Mouse (Mus musculus) erythroblast, adult 5-6 weeks (primary cell): ENCODE results near the gene Stmnd1. TPM values are rescaled to one million over a fixed set of nuclear protein-coding genes. Genes with fewer than 3 reads are reported as not detected.
"Not testable (repeated sequence)": the region's sequence is repeated elsewhere in the genome, so short reads cannot be mapped to it uniquely, and the experiment has no call there.

Source experiments
- ATAC-seq: replicated peaks from 2 replicates; pipeline ENCODE4 v1.8.0; 2016; ENCODE audit warnings: moderate number of reproducible peaks, mild to moderate bottlenecking, moderate TSS enrichment, inconsistent platforms; ENCODE audit not compliant: poor library complexity, low FRiP score, severe bottlenecking
- total RNA-seq, 2 experiments: library from RNA; stranded (forward) in 1 of 2; stranded (reverse) in 1 of 2; fragments of 150-400 nt in 1 of 2; fragments of 200-764, 138-1000 nt in 1 of 2; gene quantifications; 2 replicates each; pipeline versions ENCODE4 v1.2.3 to v1.2.4; 2015 to 2017; ENCODE audit warnings: low replicate concordance in 2 of 2

Gene Stmnd1
- total RNA-seq (2015; ENCODE audit: low replicate concordance) (not detected in 2 replicates), total RNA-seq (2017; ENCODE audit: low replicate concordance) (not detected in 2 replicates)

GRCm38 (mm10) chr13:46273453-46274110 is at the start of gene Stmnd1:
Stmnd1 (plus strand) TSS chr13:46273721.
- ATAC-seq = no peak

- no peak for ATAC-seq
These were observed 46.6 kb upstream of the Stmnd1 start for GRCm38 (mm10) chr13:46226956-46227355.

GRCm38 (mm10) chr13:46227486-46227885 is 46.0 kb upstream of the Stmnd1 start:
- ATAC-seq = no peak

- not testable (repeated sequence) for ATAC-seq
These were observed 44.8 kb upstream of the Stmnd1 start for GRCm38 (mm10) chr13:46228750-46229149.

GRCm38 (mm10) chr13:46231514-46232085 is 41.9 kb upstream of the Stmnd1 start:
- no peak for ATAC-seq

- no peak for ATAC-seq
These were observed 35.7 kb upstream of the Stmnd1 start for GRCm38 (mm10) chr13:46237723-46238349.

- no peak for ATAC-seq
These were observed 34.7 kb upstream of the Stmnd1 start for GRCm38 (mm10) chr13:46238796-46239195.

GRCm38 (mm10) chr13:46241391-46242188 is 31.9 kb upstream of the Stmnd1 start:
- ATAC-seq = no peak

- ATAC-seq = no peak
These were observed 19.8 kb upstream of the Stmnd1 start for GRCm38 (mm10) chr13:46253753-46254152.

GRCm38 (mm10) chr13:46254171-46254570 is 19.4 kb upstream of the Stmnd1 start:
- ATAC-seq = no peak

GRCm38 (mm10) chr13:46255616-46256015 is 17.9 kb upstream of the Stmnd1 start:
- ATAC-seq = no peak

- no peak for ATAC-seq
These were observed 15.7 kb upstream of the Stmnd1 start for GRCm38 (mm10) chr13:46257847-46258246.

GRCm38 (mm10) chr13:46259526-46259925 is 14.0 kb upstream of the Stmnd1 start:
- ATAC-seq = no peak

GRCm38 (mm10) chr13:46261244-46261643 is 12.3 kb upstream of the Stmnd1 start:
- ATAC-seq = no peak

GRCm38 (mm10) chr13:46267783-46268182 is 5.7 kb upstream of the Stmnd1 start:
- no peak for ATAC-seq

- ATAC-seq = no peak
These were observed 5.2 kb upstream of the Stmnd1 start for GRCm38 (mm10) chr13:46268341-46268740.

GRCm38 (mm10) chr13:46268815-46269445 is 4.6 kb upstream of the Stmnd1 start:
- ATAC-seq = no peak

GRCm38 (mm10) chr13:46272811-46273452 is 589 bp upstream of the Stmnd1 start:
- no peak for ATAC-seq

GRCm38 (mm10) chr13:46275701-46276100 is 2.2 kb downstream of the Stmnd1 start:
- no peak for ATAC-seq
